Mouse (Mus musculus) testis, adult 2 months (tissue): ENCODE data around the gene Cstf3.

Experiments
- CTCF ChIP-seq: fragments of 200-500 bp; IDR thresholded peaks from 2 replicates; pipeline ENCODE4 v1.5.1; 2012; ENCODE audit warnings: low read depth, mild to moderate bottlenecking, inconsistent platforms, low read length, moderate library complexity; ENCODE audit not compliant: control insufficient read depth, insufficient read depth, insufficient replicate concordance
- POLR2A ChIP-seq: fragments of 200-500 bp; IDR thresholded peaks from 2 replicates; pipeline ENCODE4 v1.6.1; 2012; ENCODE audit warnings: low read depth, mild to moderate bottlenecking, inconsistent platforms, low read length, moderate library complexity; ENCODE audit not compliant: control insufficient read depth

GRCm38 (mm10) chr2:104559591-104560380 lies 30.5 kb upstream of the Cstf3 start:
- no peak for TF ChIP-seq POLR2A
- TF ChIP-seq CTCF = no peak
